Mouse (Mus musculus) CH12F3 (cell line): ENCODE results near the gene Gm10188.

ENCODE experiments used
- in situ Hi-C: fragments of 300-500 bp; cut with MboI; formaldehyde crosslinking; loops from 2 replicates; pipeline ENCODE4 v1.14.3; 2020; ENCODE audit warnings: low sequenced_read_pairs

Gene Gm10188

GRCm38 (mm10) chr1:132195100-132195499 is 34.5 kb downstream of the Gm10188 start:
- in situ Hi-C loops, result no loop called here

- in situ Hi-C loops, result no loop called here
These were observed 34.9 kb downstream of the Gm10188 start for GRCm38 (mm10) chr1:132194624-132195023.

- in situ Hi-C loops, result no loop called here
These were observed 35.8 kb downstream of the Gm10188 start for GRCm38 (mm10) chr1:132193806-132194205.

- in situ Hi-C loops, result no loop called here
These were observed 37.5 kb downstream of the Gm10188 start for GRCm38 (mm10) chr1:132191786-132192680.

GRCm38 (mm10) chr1:132191093-132191785 is 38.3 kb downstream of the Gm10188 start, which contains the start of the genes Lemd1 and AC124108.1:
Gene Lemd1, plus strand, starts transcription at chr1:132191431.
Gene AC124108.1, plus strand, starts transcription at chr1:132191457.
- in situ Hi-C loops, result no loop called here

GRCm38 (mm10) chr1:132190621-132191092 is 38.9 kb downstream of the Gm10188 start:
- in situ Hi-C loops, result no loop called here

GRCm38 (mm10) chr1:132190040-132190513 is 39.5 kb downstream of the Gm10188 start:
- in situ Hi-C loops, result no loop called here

GRCm38 (mm10) chr1:132189231-132189630 is 40.3 kb downstream of the Gm10188 start:
- in situ Hi-C loops, result no loop called here

GRCm38 (mm10) chr1:132188442-132189066 is 41.0 kb downstream of the Gm10188 start:
- in situ Hi-C loops, result no loop called here

- in situ Hi-C loops, result no loop called here
These were observed 43.3 kb downstream of the Gm10188 start for GRCm38 (mm10) chr1:132186303-132186702.
